Mouse (Mus musculus): ENCODE measurements around the gene Dnah12.
"Not testable (repeated sequence)": the region's sequence is repeated elsewhere in the genome, so short reads cannot be mapped to it uniquely, and the experiment has no call there.

Gene Dnah12

GRCm38 (mm10) chr14:26692974-26693373, at the start of gene Dnah12:
TSS of gene Dnah12 (plus strand) at chr14:26693274.
- no peak for DNase-seq

GRCm38 (mm10) chr14:26645989-26646650, 47.0 kb upstream of the Dnah12 start:
- no peak for DNase-seq

DNA sequence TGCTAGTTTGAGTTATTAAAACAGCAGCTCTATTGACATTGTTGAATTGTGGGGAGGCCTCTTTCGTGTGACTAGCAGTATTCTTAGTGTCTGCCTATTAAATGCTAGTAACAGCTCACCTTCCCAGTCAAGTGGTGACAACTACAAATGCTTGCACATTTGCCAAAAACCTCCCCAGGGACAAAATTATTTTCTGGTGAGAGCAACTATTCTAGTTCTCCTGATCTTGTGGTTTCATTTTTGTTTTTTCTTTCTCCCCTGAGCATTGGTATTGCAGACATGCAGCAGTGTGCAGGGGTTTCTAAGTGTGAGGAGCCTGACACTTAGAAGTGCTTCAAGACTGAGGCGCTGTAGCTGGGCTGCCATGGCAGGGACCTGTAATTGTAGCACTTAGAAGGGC, 45.3 kb upstream of the Dnah12 start:
- no peak for DNase-seq

- DNase-seq: no peak
Observed at GRCm38 (mm10) chr14:26651901-26652300, 41.2 kb upstream of the Dnah12 start.

GRCm38 (mm10) chr14:26658178-26658577, 34.9 kb upstream of the Dnah12 start:
- no peak for DNase-seq

DNA sequence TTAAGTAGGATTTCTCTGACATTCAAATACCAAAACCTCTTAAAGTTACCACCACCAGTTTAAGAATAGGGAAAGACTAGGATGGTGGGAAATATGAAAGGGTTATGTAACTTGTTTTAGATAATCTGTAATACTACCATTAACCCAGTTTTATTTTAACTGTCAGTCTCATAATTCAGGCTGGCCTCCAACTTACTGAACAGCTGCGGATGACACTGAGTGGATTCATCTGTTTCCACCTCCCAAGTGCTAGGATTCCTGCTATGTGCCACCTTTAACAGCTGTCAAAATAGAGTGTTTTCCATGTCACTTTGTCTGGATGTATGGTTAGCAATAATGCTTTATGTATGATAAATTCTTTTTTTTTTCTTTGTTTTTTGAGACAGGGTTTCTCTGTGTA, 32.8 kb upstream of the Dnah12 start:
- DNase-seq: no peak

DNA sequence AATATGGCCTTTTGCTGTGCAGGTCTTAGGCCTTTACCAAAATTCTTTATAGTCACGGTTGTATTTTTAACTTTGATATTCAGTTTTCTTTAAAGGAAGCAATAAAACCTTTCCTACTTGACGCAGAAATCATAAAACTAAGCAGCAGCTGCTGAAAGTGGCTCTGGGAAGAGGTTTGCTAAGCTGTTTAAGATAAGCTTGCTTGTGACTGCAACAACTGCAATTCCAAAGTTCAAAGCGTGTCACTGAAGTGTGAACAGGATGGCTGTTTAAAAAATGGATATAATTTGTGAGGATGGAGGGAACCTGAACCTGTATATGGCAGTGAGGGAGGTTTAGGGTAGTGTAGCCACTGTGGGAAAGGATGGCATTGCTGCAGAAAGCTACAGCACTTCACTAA, 31.1 kb upstream of the Dnah12 start:
- DNase-seq: no peak

GRCm38 (mm10) chr14:26662488-26662887, 30.6 kb upstream of the Dnah12 start:
- no peak for DNase-seq

DNA sequence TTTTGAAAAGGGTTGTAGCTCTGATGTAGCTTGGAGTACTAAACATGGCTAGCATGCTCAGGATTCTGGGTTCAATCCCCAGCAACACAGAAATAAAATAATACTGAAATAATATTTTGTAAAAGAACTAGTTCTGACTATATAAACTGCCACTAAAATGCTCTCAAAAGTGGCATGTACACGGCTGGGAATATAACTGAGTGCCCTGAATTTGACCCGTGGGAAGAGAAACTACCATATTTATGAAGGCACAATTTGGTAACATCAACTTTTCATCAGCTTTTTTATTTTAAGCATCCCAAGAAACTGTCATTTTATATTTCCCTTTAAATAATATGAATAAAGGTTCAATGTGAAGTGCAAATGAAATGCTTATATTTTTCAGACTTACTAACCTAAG, 29.2 kb upstream of the Dnah12 start:
- no peak for DNase-seq

- no peak for DNase-seq
Observed at GRCm38 (mm10) chr14:26667991-26668370, 25.1 kb upstream of the Dnah12 start.

GRCm38 (mm10) chr14:26668371-26669291, 24.4 kb upstream of the Dnah12 start:
- peak; percentile 17 to 38 for DNase-seq

GRCm38 (mm10) chr14:26669292-26670073, 23.6 kb upstream of the Dnah12 start, which contains the start of gene Pde12:
TSS of gene Pde12 (minus strand) at chr14:26669883.
- peak; percentile 87 to 89 for DNase-seq

- no peak for DNase-seq
Observed at GRCm38 (mm10) chr14:26670964-26671363, 22.1 kb upstream of the Dnah12 start.

GRCm38 (mm10) chr14:26671870-26672615, 21.0 kb upstream of the Dnah12 start:
- not testable (repeated sequence) for DNase-seq

GRCm38 (mm10) chr14:26674476-26675169, 18.5 kb upstream of the Dnah12 start:
- not testable (repeated sequence) for DNase-seq

DNA sequence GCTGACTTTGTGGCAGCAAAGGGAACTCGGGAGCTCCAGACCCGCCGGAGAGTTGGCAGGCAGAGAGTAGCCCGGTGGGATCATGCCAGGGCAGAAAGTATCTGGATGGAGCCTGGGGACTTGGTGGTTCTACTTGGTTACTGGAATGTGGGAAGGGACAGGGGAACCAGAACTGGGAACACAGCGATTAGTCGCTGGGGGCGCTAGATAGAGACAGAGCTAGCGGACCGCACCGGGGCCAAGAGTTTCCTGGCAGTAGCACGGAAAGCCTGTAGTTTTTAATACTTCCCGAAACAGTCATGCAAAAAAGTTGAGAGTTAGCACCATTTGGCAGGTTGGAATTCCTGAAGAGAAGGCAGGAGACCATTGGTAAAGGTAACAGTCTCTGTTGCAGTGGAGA, 17.7 kb upstream of the Dnah12 start:
- DNase-seq: peak in 1 of 2 experiments; percentile 8

DNA sequence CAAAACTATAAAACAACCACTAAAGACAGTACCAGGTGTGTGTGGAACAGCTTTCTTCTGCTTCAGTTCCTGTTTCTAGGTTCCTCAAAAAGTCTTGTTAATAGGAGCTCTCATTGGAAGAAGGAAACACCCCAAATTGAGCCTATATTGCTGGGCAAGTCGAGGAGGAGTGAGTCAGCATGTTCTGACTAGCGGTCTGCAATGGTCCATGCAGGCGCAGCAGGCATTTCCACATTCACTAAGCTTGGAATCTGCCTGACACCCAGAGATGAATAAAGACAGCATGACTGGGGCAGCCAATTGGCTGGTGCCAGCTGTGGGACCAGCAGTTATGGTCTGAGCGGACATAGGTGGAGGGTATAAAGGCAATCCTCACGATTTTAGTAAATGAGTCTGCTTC, 17.3 kb upstream of the Dnah12 start:
- no peak for DNase-seq

DNA sequence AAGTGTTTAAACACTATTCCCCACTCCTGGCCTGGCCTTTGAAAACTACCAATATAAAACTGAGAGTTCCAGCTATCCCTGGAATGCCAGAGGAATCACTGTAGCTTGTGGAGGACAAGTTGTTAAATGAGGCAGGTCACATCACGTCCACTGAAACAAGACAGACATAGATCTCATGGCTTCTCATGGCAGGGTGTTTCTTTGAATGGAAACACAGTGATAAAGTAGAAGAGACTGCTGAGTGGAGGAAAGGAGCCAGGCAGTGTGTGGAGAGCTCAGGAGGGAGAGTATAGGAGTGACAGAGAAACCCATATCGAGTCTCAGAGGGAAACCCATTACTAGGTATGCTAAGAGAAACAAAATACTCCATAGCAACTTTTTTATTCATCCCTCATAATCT, 2.3 kb upstream of the Dnah12 start:
- DNase-seq: no peak

GRCm38 (mm10) chr14:26691363-26691762, 1.7 kb upstream of the Dnah12 start:
- DNase-seq: no peak

GRCm38 (mm10) chr14:26697912-26698311, 4.8 kb downstream of the Dnah12 start:
- no peak for DNase-seq

DNA sequence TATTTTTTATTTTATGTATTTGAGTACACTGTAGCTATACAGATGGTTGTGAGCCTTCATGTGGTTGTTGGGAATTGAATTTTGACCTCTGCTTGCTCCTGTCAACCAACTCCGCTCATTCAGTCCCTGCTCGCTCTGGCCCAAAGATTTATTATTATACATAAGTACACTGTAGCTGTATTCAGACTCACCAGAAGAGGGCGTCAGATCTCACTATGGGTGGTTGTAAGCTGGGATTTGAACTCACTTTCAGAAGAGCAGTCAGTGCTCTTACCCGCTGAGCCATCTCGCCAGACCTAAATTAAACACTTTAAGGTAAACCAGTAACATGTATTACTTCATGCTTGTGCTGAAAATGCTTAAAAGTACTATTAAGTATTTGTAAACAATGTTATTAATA, 12.2 kb downstream of the Dnah12 start:
- not testable (repeated sequence) for DNase-seq

GRCm38 (mm10) chr14:26719696-26720095, 26.6 kb downstream of the Dnah12 start:
- not testable (repeated sequence) for DNase-seq

Data from cerebellum, adult 18-20 months (tissue).